Mouse (Mus musculus): Measurements from ENCODE around the gene Zfp990. TPM values are rescaled to one million over a fixed set of nuclear protein-coding genes. Genes with fewer than 3 reads are reported as not detected.
"Not testable (repeated sequence)": the region's sequence is repeated elsewhere in the genome, so short reads cannot be mapped to it uniquely, and the experiment has no call there.

The Zfp990 gene
- polyA plus RNA-seq, 1 experiment from 2014 or later = 0.05 TPM

DNA sequence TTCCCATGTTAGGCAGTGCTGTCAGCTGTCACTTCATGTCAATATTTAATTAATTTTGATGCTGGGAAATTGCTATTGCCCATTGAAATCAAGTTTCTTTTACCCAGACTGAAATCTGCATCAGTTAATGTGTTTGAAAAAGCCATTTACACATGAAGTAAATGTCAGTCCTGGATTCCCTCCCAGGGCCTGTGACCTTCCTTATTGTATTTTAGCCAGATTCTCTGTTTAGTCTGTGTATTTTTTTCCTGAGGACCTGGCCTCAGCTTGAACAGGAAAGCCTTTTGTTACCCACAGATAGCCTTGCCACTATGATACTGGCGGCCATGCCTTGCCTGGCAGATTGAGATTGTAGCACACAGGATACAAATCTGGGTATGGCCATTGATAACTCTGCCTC lies 6.8 kb downstream of the Zfp990 start:
- 70% methylated on average over 1 of the region's 1 CpGs for WGBS
- not testable (repeated sequence) for H3K9ac ChIP-seq (ENCODE audit: low read depth, low read length); H3K4me3 ChIP-seq (ENCODE audit: low read depth, low read length); ATAC-seq; H3K9me3 ChIP-seq (ENCODE audit: control insufficient read depth); H3K4me1 ChIP-seq (replicated peaks; ENCODE audit: control insufficient read depth, insufficient read depth, low read length); H3K36me3 ChIP-seq (ENCODE audit: control insufficient read depth, insufficient read depth); H3K27me3 ChIP-seq (replicated peaks; ENCODE audit: control insufficient read depth, insufficient read depth, low read length); H3K4me2 ChIP-seq (replicated peaks; ENCODE audit: low read depth); H3K27ac ChIP-seq (ENCODE audit: low read depth, low read length)

GRCm38 (mm10) chr4:145543861-145544260 lies 33.3 kb downstream of the Zfp990 start:
- not testable (repeated sequence) for H3K4me3 ChIP-seq (ENCODE audit: low read depth, low read length); H3K9me3 ChIP-seq (ENCODE audit: control insufficient read depth); H3K27me3 ChIP-seq (replicated peaks; ENCODE audit: control insufficient read depth, insufficient read depth, low read length); H3K27ac ChIP-seq (ENCODE audit: low read depth, low read length); H3K36me3 ChIP-seq (ENCODE audit: control insufficient read depth, insufficient read depth); H3K9ac ChIP-seq (ENCODE audit: low read depth, low read length); H3K4me2 ChIP-seq (replicated peaks; ENCODE audit: low read depth); ATAC-seq; H3K4me1 ChIP-seq (replicated peaks; ENCODE audit: control insufficient read depth, insufficient read depth, low read length)
- 82% methylated on average over 5 of the region's 5 CpGs for WGBS

DNA sequence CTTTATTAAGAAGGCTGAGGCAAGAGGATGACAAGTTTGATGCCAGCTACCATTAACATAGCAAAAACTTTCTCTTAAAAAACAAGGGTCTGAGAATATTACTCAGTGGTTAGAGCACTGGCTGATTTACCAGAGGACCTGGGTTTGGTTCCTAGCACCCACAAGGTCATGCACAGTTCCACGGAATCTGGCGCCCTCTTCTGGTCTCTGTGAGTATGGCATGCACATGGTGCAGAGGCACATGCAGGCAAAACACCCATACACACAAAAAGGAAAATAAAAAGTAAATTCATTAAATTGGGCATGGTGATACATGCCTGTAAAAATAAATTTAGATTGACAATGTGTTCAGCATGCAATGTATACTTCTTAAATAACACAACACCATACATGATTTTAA lies 34.5 kb downstream of the Zfp990 start:
- H3K4me2 ChIP-seq (replicated peaks; ENCODE audit: low read depth); H3K9me3 ChIP-seq (ENCODE audit: control insufficient read depth); H3K27me3 ChIP-seq (replicated peaks; ENCODE audit: control insufficient read depth, insufficient read depth, low read length); H3K9ac ChIP-seq (ENCODE audit: low read depth, low read length); H3K4me3 ChIP-seq (ENCODE audit: low read depth, low read length); ATAC-seq; H3K36me3 ChIP-seq (ENCODE audit: control insufficient read depth, insufficient read depth); H3K4me1 ChIP-seq (replicated peaks; ENCODE audit: control insufficient read depth, insufficient read depth, low read length); H3K27ac ChIP-seq (ENCODE audit: low read depth, low read length): not testable (repeated sequence)
- WGBS = 13% methylated on average over 2 of the region's 2 CpGs

GRCm38 (mm10) chr4:145545734-145546349 lies 35.3 kb downstream of the Zfp990 start:
- not testable (repeated sequence) for ATAC-seq; H3K9me3 ChIP-seq (ENCODE audit: control insufficient read depth); H3K27me3 ChIP-seq (replicated peaks; ENCODE audit: control insufficient read depth, insufficient read depth, low read length); H3K27ac ChIP-seq (ENCODE audit: low read depth, low read length); H3K9ac ChIP-seq (ENCODE audit: low read depth, low read length); H3K4me3 ChIP-seq (ENCODE audit: low read depth, low read length); H3K4me1 ChIP-seq (replicated peaks; ENCODE audit: control insufficient read depth, insufficient read depth, low read length); H3K36me3 ChIP-seq (ENCODE audit: control insufficient read depth, insufficient read depth); H3K4me2 ChIP-seq (replicated peaks; ENCODE audit: low read depth)
- 71% methylated on average over 6 of the region's 6 CpGs for WGBS

DNA sequence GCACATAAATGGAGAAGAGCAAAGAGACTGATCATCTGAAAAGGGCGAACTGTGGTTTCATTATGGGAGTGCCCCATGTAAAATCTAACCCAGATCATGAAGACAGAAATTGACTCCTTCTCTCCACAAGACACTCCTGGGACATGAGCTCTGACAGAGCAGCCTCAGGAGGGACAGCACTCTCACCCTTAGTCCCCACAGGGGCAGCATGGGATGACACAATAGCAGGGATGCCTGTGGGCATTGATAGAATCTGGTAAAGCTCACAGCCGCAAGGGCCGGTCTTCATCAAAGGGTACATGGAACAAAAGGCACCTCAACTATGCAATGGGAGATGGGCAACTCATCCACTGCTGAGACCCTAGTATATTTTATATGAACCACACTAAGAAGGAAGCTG lies 35.9 kb downstream of the Zfp990 start:
- not testable (repeated sequence) for H3K4me3 ChIP-seq (ENCODE audit: low read depth, low read length); H3K27ac ChIP-seq (ENCODE audit: low read depth, low read length); H3K4me1 ChIP-seq (replicated peaks; ENCODE audit: control insufficient read depth, insufficient read depth, low read length); H3K4me2 ChIP-seq (replicated peaks; ENCODE audit: low read depth); ATAC-seq; H3K27me3 ChIP-seq (replicated peaks; ENCODE audit: control insufficient read depth, insufficient read depth, low read length); H3K36me3 ChIP-seq (ENCODE audit: control insufficient read depth, insufficient read depth); H3K9me3 ChIP-seq (ENCODE audit: control insufficient read depth); H3K9ac ChIP-seq (ENCODE audit: low read depth, low read length)
- WGBS = 90% methylated on average over 3 of the region's 3 CpGs

- H3K9me3 ChIP-seq (ENCODE audit: control insufficient read depth) = no peaks in the 10 kb centered on the region
- WGBS = 61% methylated on average over 1 of the region's 1 CpGs
- H3K27ac ChIP-seq (ENCODE audit: low read depth, low read length) = no peak overlapping the region
- H3K4me1 ChIP-seq (replicated peaks; ENCODE audit: control insufficient read depth, insufficient read depth, low read length) = no peaks in the 10 kb centered on the region
- H3K9ac ChIP-seq (ENCODE audit: low read depth, low read length) = no peak overlapping the region
- no peaks in the 10 kb centered on the region for H3K27me3 ChIP-seq (replicated peaks; ENCODE audit: control insufficient read depth, insufficient read depth, low read length)
- no peaks in the 10 kb centered on the region for H3K36me3 ChIP-seq (ENCODE audit: control insufficient read depth, insufficient read depth)
- no peak for ATAC-seq
- H3K4me3 ChIP-seq (ENCODE audit: low read depth, low read length) = no peak overlapping the region
- no peak for TF ChIP-seq CTCF (IDR thresholded peaks at IDR 0.05; ENCODE audit: low read depth)
- H3K4me2 ChIP-seq (replicated peaks; ENCODE audit: low read depth) = no peak overlapping the region
Measured at GRCm38 (mm10) chr4:145556680-145557079, 46.1 kb downstream of the Zfp990 start.

DNA sequence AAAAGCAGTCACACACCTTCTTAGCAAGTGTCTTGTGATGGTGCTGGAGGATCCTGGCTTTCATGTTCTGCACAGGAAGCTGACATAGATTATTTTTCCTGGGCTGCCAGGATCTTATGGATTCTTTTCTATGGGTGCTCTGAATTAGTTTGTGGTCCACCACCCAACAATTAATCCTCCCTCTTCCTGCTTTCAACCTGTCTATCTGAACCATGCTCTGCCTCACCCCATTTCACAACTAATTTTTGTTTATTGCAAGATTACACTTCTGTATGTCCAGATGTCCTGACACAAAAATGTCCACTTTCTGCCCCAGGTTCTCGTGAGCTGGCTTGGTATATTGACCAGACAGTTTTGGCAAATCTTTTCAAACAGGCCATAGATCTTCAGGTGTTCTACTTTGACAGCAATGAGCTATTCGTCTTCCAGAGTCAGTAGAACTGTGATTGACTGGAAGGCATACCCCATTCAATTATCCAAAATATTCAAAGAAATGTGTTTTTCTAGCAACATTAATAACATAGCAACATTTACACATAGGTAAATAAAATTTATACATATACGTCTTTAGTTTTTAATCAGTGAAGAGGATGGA lies 49.0 kb downstream of the Zfp990 start:
- Histone ChIP-seq H3K27me3 (replicated peaks; ENCODE audit: control insufficient read depth, insufficient read depth, low read length) (no peaks in the 10 kb centered on the region), H3K36me3 (ENCODE audit: control insufficient read depth, insufficient read depth) (no peaks in the 10 kb centered on the region), H3K27ac (ENCODE audit: low read depth, low read length) (no peak overlapping the region), H3K9me3 (ENCODE audit: control insufficient read depth) (no peaks in the 10 kb centered on the region), H3K4me1 (replicated peaks; ENCODE audit: control insufficient read depth, insufficient read depth, low read length) (no peaks in the 10 kb centered on the region), H3K4me2 (replicated peaks; ENCODE audit: low read depth) (no peak overlapping the region), H3K9ac (ENCODE audit: low read depth, low read length) (no peak overlapping the region), H3K4me3 (ENCODE audit: low read depth, low read length) (no peak overlapping the region)
- ATAC-seq = no peak
- WGBS = 38% methylated on average over 3 of the region's 3 CpGs
- TF ChIP-seq CTCF (IDR thresholded peaks at IDR 0.05; ENCODE audit: low read depth) = no peak
